Mouse (Mus musculus): ENCODE measurements at regions not wholly inside any gene's neighbourhood (a gene's known extent, or its start where the extent isn't known, plus 50 kb on each side); places are given as distances from the start of the nearest gene placed in this dataset.
"Not testable (repeated sequence)": the region's sequence is repeated elsewhere in the genome, so short reads cannot be mapped to it uniquely, and the experiment has no call there.

- DNase-seq = not testable (repeated sequence)
These were observed 456.2 kb upstream of the Brinp1 start for GRCm38 (mm10) chr4:69410411-69410810.

GRCm38 (mm10) chr4:69395451-69395850 is 441.3 kb upstream of the Brinp1 start:
- no peak for DNase-seq

DNA sequence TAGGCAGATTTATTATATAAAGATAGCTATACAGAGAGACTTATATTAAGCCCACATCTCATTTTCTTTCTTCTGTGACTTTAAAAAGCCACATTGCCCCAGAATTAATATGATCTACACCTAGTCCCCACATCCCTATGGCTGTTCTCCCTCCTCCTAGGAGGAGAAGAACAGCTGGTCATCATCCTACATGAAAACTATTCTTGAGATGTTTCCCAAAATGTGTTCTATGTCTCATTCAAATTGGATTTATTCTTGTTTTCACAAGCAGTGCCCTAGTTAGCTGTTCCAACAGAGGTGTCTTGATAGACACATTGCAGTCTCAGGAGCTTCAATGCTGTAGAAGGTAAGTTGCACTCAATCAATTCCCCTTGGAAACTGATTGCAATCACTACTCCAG is 429.1 kb upstream of the Brinp1 start:
- no peak for DNase-seq

- no peak for DNase-seq
These were observed 392.8 kb upstream of the Brinp1 start for GRCm38 (mm10) chr4:69346979-69347465.

DNA sequence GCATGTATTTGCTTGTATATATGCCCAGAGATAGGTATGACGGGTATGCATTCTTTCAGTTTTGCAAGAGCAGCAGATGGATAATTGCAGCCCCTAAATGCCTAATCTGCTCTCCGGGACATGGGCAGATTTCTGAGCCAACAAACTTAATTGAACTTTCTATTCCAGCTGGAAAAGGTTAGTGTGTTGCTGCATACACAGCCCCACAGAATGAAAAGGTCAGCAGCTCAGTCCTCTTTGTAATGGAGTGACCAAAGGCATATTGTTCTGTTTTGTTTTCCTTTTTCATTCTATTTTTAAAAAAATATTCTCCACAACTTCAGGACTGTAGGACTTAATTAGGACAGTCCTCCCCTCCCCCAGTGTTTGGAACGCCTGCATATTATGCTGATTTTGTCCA is 373.4 kb upstream of the Brinp1 start:
- DNase-seq = peak; percentile 39
